ENCODE assay signal across 9 mouse cellular contexts in the genomic region with DNA sequence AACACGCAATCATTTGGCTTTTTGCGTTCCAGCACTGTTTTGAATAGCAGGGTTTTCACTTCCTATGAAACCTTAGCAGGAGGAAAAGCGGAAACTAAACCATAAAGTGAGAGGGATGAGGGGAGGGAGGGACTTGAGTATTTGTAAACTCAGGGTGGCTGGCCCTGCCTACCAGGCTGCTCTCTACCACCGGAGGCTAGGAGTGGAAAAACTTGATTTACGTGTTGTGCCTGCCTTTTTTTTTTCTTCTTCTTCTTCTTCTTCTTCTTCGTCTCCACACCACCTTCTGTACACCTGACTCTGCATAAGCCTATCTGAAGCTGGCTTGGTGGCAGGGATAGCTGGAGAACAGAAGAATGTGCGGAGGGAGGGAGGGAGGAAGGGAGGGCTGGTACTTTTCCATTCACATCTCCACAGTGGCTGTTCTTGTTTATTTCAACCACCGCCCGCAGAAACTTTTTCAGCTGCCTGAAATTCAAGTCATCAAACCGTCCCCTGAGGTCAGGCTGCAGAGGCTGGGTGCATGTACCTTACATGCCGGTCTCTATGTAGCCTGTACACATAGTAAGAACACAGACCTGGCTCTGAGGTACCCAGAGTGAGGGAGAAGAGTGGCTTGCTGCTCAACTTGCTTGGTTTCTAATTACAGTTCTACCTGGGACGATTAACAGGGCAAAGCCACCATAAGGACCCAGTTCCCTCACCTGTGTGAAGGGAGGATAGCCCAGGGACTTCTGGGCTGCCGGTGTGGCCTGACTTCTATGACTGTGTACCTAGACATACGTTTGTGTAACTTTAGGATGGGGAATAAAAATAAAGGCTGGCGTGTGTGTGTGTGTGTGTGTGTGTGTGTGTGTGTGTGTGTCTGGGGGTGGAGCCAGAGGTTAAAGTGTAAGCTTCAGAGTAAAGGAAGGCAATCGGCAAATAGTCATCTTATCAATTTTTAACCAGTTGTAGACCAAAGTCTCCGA. TPM values are rescaled to one million over a fixed set of nuclear protein-coding genes. Genes with fewer than 3 reads are reported as not detected.
DNase-seq lines count a peak whose midpoint lies in the region; TF ChIP-seq lines count a peak whose summit lies in the region.
"Had no signal": no experiment of that assay in that cellular context is flagged by ENCODE, and none has a peak within 500 bp of the region (broad histone marks: within the 10 kb centered on the region; RNA-seq: fewer than 3 reads in every experiment).

No protein-coding gene starts in this region.

- peak overlapping the region; percentile 51 for H3K4me3 ChIP-seq in lung, adult 2 months (replicated peaks; ENCODE audit: extremely low read depth, low read depth, low read length)

- H3K4me1 ChIP-seq in lung, adult 2 months (ENCODE audit: control insufficient read depth, insufficient read depth, low read length) = peaks cover 7% of the 10 kb centered on the region; the same call in 1 of the 2 replicates

- 0 out of 2 replicates have a peak, but pooled peaks have one; percentile 15 for TF ChIP-seq POLR2A in lung, adult 2 months (IDR thresholded peaks at IDR 0.05; ENCODE audit: borderline replicate concordance, extremely low read depth, low read depth, low read length)

- 21% methylated on average over 17 of the region's 17 CpGs for WGBS in lung, adult 2 months

- TF ChIP-seq CTCF in lung, adult 2 months (IDR thresholded peaks at IDR 0.05; ENCODE audit: insufficient read depth, low read length) = no peak

- DNase-seq in urinary bladder, postnatal 14 days (ENCODE audit: low spot score) = peak; percentile 43
- no peak for DNase-seq in urinary bladder, postnatal 36 days (ENCODE audit: low spot score in 2 of 2)
- peak; percentile 84 for DNase-seq in kidney, adult 11 months
- DNase-seq in lung, adult 2 months = peak; percentile 56
- no peak for DNase-seq in frontal cortex, postnatal 10 days (ENCODE audit: low spot score in 2 of 2)
- no peak for DNase-seq in ovary, postnatal 36 days (ENCODE audit: low spot score)
- DNase-seq in urinary bladder, postnatal 10 days (ENCODE audit: low spot score) = no peak

RNA-seq across cellular contexts. Expression of a gene that starts 5.0 kb away (rescaled TPM):
- polyA plus RNA-seq in lung, adult 2 months (2012; rRNA removed) = 26.0 and 28.2 TPM in 2 replicates

RNA-seq across cellular contexts. Expression of a gene that starts 5.4 kb away (rescaled TPM):
- not detected in 2 replicates for polyA plus RNA-seq in lung, adult 2 months (2012; rRNA removed)
- polyA plus RNA-seq: heart, embryonic 14.5 days; neural tube, embryonic 11.5 days had no signal

Comparison
In these comparisons a context has a peak if more than half of its experiments do, and no peak if none do; other contexts are left out.
1. DNase-seq: peak in urinary bladder, postnatal 14 days (single experiment), kidney, adult 11 months (single experiment) and lung, adult 2 months (single experiment); none in urinary bladder, postnatal 36 days (0 of 2), frontal cortex, postnatal 10 days (0 of 2), ovary, postnatal 36 days (single experiment) and urinary bladder, postnatal 10 days (single experiment).